In the genomic region with DNA sequence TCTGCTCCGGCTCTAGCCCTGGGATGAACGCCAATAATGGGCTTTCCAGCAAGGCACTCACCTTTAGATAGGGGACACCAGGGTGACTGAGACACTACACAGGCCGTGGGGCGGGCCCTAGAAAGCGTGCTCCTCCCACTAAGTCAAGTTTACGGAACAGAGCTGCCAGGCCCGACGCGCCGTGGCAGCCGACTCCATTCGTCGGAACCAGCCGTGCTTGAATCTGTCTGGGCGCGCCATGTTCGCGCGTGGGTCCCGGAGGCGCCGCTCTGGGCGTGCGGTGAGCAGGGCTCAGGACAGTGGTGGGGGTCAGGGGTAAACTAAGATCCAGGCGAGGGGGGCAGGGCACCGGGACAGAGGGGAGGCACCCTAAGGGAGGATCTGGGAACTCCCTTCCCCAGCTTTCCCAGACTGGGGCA, we compare ENCODE assay signal across 8 mouse cellular contexts. TPM values are rescaled to one million over a fixed set of nuclear protein-coding genes. Genes with fewer than 3 reads are reported as not detected.
A peak's percentile ranks its signal among the peaks of the same experiment; 100 is the strongest.
DNase-seq lines count a peak whose midpoint lies in the region; ATAC-seq and TF ChIP-seq lines count a peak whose summit lies in the region.

A gene (plus strand): TSS at position 40 of the 419 bp plus-strand sequence.

- WGBS in lung, embryonic 15.5 days = 17% methylated on average over 26 of the region's 26 CpGs

- H3K9me3 ChIP-seq in lung, embryonic 15.5 days = no peaks in the 10 kb centered on the region

- peak within 1 kb of the TSS; percentile 39 for H3K4me3 ChIP-seq in layer of hippocampus, adult 2 months
- peak within 1 kb of the TSS; percentile 55 for H3K4me3 ChIP-seq in lung, embryonic 15.5 days

- peak; percentile 92 for ATAC-seq in common myeloid progenitor, adult 5-6 weeks (replicated peaks; ENCODE audit: low read depth, poor library complexity, severe bottlenecking)
- peak; percentile 64; the same call in 1 of the 2 replicates for ATAC-seq in lung, embryonic 15.5 days (ENCODE audit: borderline replicate concordance, extremely low read depth, low FRiP score, low TSS enrichment)

- no peak within 1 kb of the TSS for H3K27ac ChIP-seq in layer of hippocampus, adult 2 months
- peak within 1 kb of the TSS; percentile 69 for H3K27ac ChIP-seq in lung, embryonic 15.5 days

- H3K36me3 ChIP-seq in lung, embryonic 15.5 days = no peaks in the 10 kb centered on the region

- peak within 1 kb of the TSS; percentile 62 for H3K9ac ChIP-seq in lung, embryonic 15.5 days

- DNase-seq in layer of hippocampus, adult 2 months (ENCODE audit: low spot score in 2 of 2) = no peak
- DNase-seq in layer of hippocampus, adult 8-10 months (ENCODE audit: low spot score in 2 of 2) = no peak
- peak; percentile 64 for DNase-seq in heart, adult 8-10 months (ENCODE audit: low spot score)
- peak; percentile 68 for DNase-seq in kidney, adult 18-20 months
- DNase-seq in skeletal muscle tissue, adult 2 months (ENCODE audit: low read depth, low spot score) = peak; percentile 73
- DNase-seq in right cerebral cortex, postnatal 10 days (ENCODE audit: low spot score in 2 of 2) = no peak

- peak within 1 kb of the TSS; percentile 60 for H3K4me2 ChIP-seq in lung, embryonic 15.5 days

- no peaks in the 10 kb centered on the region for H3K27me3 ChIP-seq in lung, embryonic 15.5 days

- no peak for TF ChIP-seq CTCF in layer of hippocampus, adult 2 months (conservative IDR thresholded peaks at IDR 0.05)

- H3K4me1 ChIP-seq in lung, embryonic 15.5 days = peaks cover 11% of the 10 kb centered on the region

RNA-seq across cellular contexts. Expression of the gene that starts here (rescaled TPM):
- 1 to 10 TPM; 1.0 to 1.1 TPM for total RNA-seq in layer of hippocampus, adult 2 months (2021)
- total RNA-seq in layer of hippocampus, adult 8-10 months (2022) = 1 to 10 TPM in 3 of 4 experiments, under 1 TPM in 1; 0.70 to 2.3 (median 1.9) TPM
- 3.4 and 4.6 TPM in 2 replicates for total RNA-seq in common myeloid progenitor, adult 5-6 weeks (2017)
- total RNA-seq in heart, adult 8-10 months (2022) = 10 to 100 TPM; 18.8 to 22.2 (median 19.5) TPM
- polyA plus RNA-seq in lung, embryonic 15.5 days (2015; fragmentation: Nextera tagmentation; extraction: Ambion mirVana) = 8.5 and 8.8 TPM in 2 replicates

Comparison
In these comparisons a context has a peak if more than half of its experiments do, and no peak if none do; other contexts are left out.
1. DNase-seq: peak in heart, adult 8-10 months (single experiment), kidney, adult 18-20 months (single experiment) and skeletal muscle tissue, adult 2 months (single experiment); none in layer of hippocampus, adult 2 months (0 of 2), layer of hippocampus, adult 8-10 months (0 of 2) and right cerebral cortex, postnatal 10 days (0 of 2).